Mouse (Mus musculus) liver, adult 10 weeks (tissue): ENCODE results near the gene Osbpl10. TPM values are rescaled to one million over a fixed set of nuclear protein-coding genes. Genes with fewer than 3 reads are reported as not detected.

ENCODE experiments used
- polyA plus RNA-seq: library from polyadenylated mRNA; stranded (reverse); fragments of 350-450 nt; fragmentation: Illumina TruSeq; extraction: RNeasy Lipid Tissue Mini Kit (QIAGEN cat#74804); gene quantifications from one replicate; pipeline ENCODE4 v1.2.3, GENCODE M21; 2014; ENCODE audit warnings: low read depth, low replicate concordance

Gene Osbpl10
- polyA plus RNA-seq = not detected

DNA sequence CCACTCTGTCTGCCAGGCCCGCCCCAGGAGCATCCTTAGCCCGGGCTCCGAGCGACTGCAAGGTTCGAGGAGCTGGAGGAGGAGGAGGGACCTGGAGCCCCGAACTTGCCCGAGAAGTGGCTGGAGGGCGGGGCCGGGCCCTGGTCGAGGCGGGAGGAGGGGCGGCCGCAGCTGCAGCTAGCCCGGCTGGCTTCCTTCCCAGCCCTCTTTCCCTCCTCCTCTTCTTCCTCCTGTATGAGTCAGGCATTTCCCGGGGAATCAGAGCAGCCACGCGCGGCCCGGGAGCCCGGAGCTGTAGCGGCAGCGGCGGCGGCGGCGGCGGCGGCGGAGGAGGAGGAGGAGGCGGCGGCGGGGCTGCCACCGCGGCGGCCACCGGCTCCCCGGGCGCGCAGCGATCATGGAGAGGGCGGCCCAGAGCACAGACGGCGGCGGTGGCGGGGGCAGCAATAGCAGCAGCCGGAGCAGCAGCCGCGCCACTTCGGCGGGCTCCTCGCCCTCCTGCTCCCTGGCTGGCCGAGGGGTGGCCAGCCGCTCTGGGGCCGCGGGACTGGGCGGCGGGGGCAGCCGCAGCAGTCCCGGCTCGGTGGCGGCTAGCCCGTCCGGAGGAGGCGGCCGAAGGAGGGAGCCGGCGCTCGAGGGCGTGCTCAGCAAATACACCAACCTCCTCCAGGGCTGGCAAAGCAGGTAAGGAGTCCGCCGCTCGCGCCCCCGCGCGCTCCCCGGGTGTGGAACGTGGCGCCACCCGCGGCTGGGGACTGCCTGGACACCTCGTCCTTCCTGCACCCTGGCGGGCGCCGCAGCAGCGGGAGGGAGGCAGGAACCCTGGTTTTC lies at the start of gene Osbpl10:
Gene Osbpl10, plus strand, starts transcription at position 289 of the 831 bp plus-strand sequence.

GRCm38 (mm10) chr9:114933723-114934171 lies 44.6 kb upstream of the Osbpl10 start, which contains the start of gene Gpd1l:
Gene Gpd1l, minus strand, starts transcription at chr9:114933987.

GRCm38 (mm10) chr9:114982689-114983360 lies 4.5 kb downstream of the Osbpl10 start, which contains the start of gene Rps27rt:
Gene Rps27rt, minus strand, starts transcription at chr9:114982739.

Other genes starting within 250 kb of the Osbpl10 start
- 69.1 TPM for gene Cmtm6, start 247.5 kb upstream of the Osbpl10 start, polyA plus RNA-seq
- 0.87 TPM for gene Cmtm7, start 196.7 kb upstream of the Osbpl10 start, polyA plus RNA-seq
- gene Cmtm8, start 134.4 kb upstream of the Osbpl10 start, polyA plus RNA-seq = 78.4 TPM
- gene Gpd1l, start 44.6 kb upstream of the Osbpl10 start, polyA plus RNA-seq = 17.2 TPM
- gene Rps27rt, start 4.2 kb downstream of the Osbpl10 start, polyA plus RNA-seq = 29.2 TPM